In genomic region chr5:113026706-113027105, GRCm38 (mm10) we compare ENCODE assay signal across 30 mouse cellular contexts. TPM values are rescaled to one million over a fixed set of nuclear protein-coding genes. Genes with fewer than 3 reads are reported as not detected.
DNase-seq lines count a peak whose midpoint lies in the region; ATAC-seq and TF ChIP-seq lines count a peak whose summit lies in the region.
"Had no signal": no experiment of that assay in that cellular context is flagged by ENCODE, and none has a peak within 500 bp of the region (broad histone marks: within the 10 kb centered on the region; RNA-seq: fewer than 3 reads in every experiment).

No protein-coding gene starts in this region.

- no peak overlapping the region for H3K4me3 ChIP-seq in kidney, embryonic 15.5 days (replicated peaks)
- no peak overlapping the region for H3K4me3 ChIP-seq in lung, postnatal 0 days (ENCODE audit: low read depth, low read length)
- H3K4me3 ChIP-seq: embryonic facial prominence, embryonic 13.5 days; embryonic facial prominence, embryonic 15.5 days; erythroblast, embryonic 14.5 days; forebrain, embryonic 10.5 days; forebrain, embryonic 12.5 days had no signal

- no peak for TF ChIP-seq CTCF in lung, postnatal 0 days (IDR thresholded peaks at IDR 0.05)

- no peaks in the 10 kb centered on the region for H3K27me3 ChIP-seq in kidney, embryonic 15.5 days
- no peaks in the 10 kb centered on the region for H3K27me3 ChIP-seq in lung, postnatal 0 days (replicated peaks; ENCODE audit: insufficient read depth, low read length)
- H3K27me3 ChIP-seq: CH12.LX; embryonic facial prominence, embryonic 15.5 days had no signal

- no peak overlapping the region for H3K9ac ChIP-seq in kidney, embryonic 15.5 days
- no peak overlapping the region for H3K9ac ChIP-seq in lung, postnatal 0 days (replicated peaks; ENCODE audit: low read depth)
- H3K9ac ChIP-seq: embryonic facial prominence, embryonic 13.5 days; embryonic facial prominence, embryonic 15.5 days; forebrain, embryonic 12.5 days had no signal

- no peak overlapping the region for H3K4me2 ChIP-seq in kidney, embryonic 15.5 days
- H3K4me2 ChIP-seq in lung, postnatal 0 days (replicated peaks; ENCODE audit: low read depth, low read length) = no peak overlapping the region
- H3K4me2 ChIP-seq: embryonic facial prominence, embryonic 13.5 days; embryonic facial prominence, embryonic 15.5 days; forebrain, embryonic 12.5 days had no signal

- no peaks in the 10 kb centered on the region for H3K36me3 ChIP-seq in kidney, embryonic 15.5 days
- H3K36me3 ChIP-seq in lung, postnatal 0 days (ENCODE audit: insufficient read depth, low read length) = no peaks in the 10 kb centered on the region
- H3K36me3 ChIP-seq: embryonic facial prominence, embryonic 13.5 days; embryonic facial prominence, embryonic 15.5 days; forebrain, embryonic 10.5 days; forebrain, embryonic 12.5 days; G1E had no signal

- no peak for TF ChIP-seq EP300 in lung, postnatal 0 days (IDR thresholded peaks at IDR 0.05)

- WGBS in kidney, embryonic 15.5 days = 75% methylated on average over 5 of the region's 5 CpGs
- 54% methylated on average over 5 of the region's 5 CpGs for WGBS in lung, postnatal 0 days

- H3K9me3 ChIP-seq in kidney, embryonic 15.5 days (replicated peaks) = no peaks in the 10 kb centered on the region
- H3K9me3 ChIP-seq in lung, postnatal 0 days (ENCODE audit: low read length) = no peaks in the 10 kb centered on the region
- H3K9me3 ChIP-seq: embryonic facial prominence, embryonic 13.5 days; embryonic facial prominence, embryonic 15.5 days; forebrain, embryonic 10.5 days; forebrain, embryonic 12.5 days had no signal

- H3K27ac ChIP-seq in kidney, embryonic 15.5 days = no peak overlapping the region
- no peak overlapping the region for H3K27ac ChIP-seq in lung, postnatal 0 days (ENCODE audit: low read length)
- H3K27ac ChIP-seq: embryonic facial prominence, embryonic 13.5 days; embryonic facial prominence, embryonic 15.5 days; forebrain, embryonic 10.5 days had no signal

- peaks cover 17% of the 10 kb centered on the region for H3K4me1 ChIP-seq in kidney, embryonic 15.5 days
- peaks cover 3% of the 10 kb centered on the region; the same call in 1 of the 2 replicates for H3K4me1 ChIP-seq in lung, postnatal 0 days (ENCODE audit: insufficient read depth, low read depth, low read length)

- DNase-seq in thymus, adult 18-20 months = peak; percentile 43 to 61
- DNase-seq in thymus, postnatal 0 days (ENCODE audit: low spot score) = peak; percentile 44
- peak; percentile 63 for DNase-seq in thymus, postnatal 14 days
- peak; percentile 42 to 66 for DNase-seq in thymus, postnatal 36 days
- DNase-seq in frontal cortex, postnatal 25 days (ENCODE audit: low spot score in 2 of 2) = no peak
- no peak for DNase-seq in urinary bladder, postnatal 25 days (ENCODE audit: low spot score)
- no peak for DNase-seq in lung, postnatal 0 days (ENCODE audit: low spot score)
- DNase-seq: adrenal gland, adult 8-10 months; adrenal gland, postnatal 14 days; adrenal gland, postnatal 36 days; B cell, adult 2 months; cerebellum, adult 11-12 months; cerebellum, adult 2 months; cerebellum, adult 9-10 months; cerebellum, postnatal 10 days; cerebellum, postnatal 25 days; embryo, embryonic 11 days had no signal

- ATAC-seq in kidney, embryonic 15.5 days (replicated peaks; ENCODE audit: low FRiP score) = no peak
- ATAC-seq in lung, postnatal 0 days = no peak
- ATAC-seq: activated CD4-positive, CD25-positive, alpha-beta regulatory T cell, adult 4 months; CD4-positive, CD25-positive, alpha-beta regulatory T cell, adult 4 months; forebrain, embryonic 14.5 days; Patski had no signal

RNA-seq across cellular contexts. Expression of gene Grk3, which starts 11.1 kb away (rescaled TPM):
- 2.9 and 4.2 TPM in 2 replicates for polyA plus RNA-seq in thymus, postnatal 0 days (2015; fragmentation: Nextera tagmentation; extraction: Ambion mirVana)
- polyA plus RNA-seq in kidney, embryonic 15.5 days (2015; fragmentation: Nextera tagmentation; extraction: Ambion mirVana) = 10.1 and 11.9 TPM in 2 replicates
- polyA plus RNA-seq in lung, postnatal 0 days (2015; fragmentation: Nextera tagmentation; extraction: Ambion mirVana) = 13.6 and 16.4 TPM in 2 replicates
- polyA plus RNA-seq: activated CD4-positive, CD25-positive, alpha-beta regulatory T cell, adult 4 months; G1E; Patski had no signal

RNA-seq across cellular contexts. Expression of gene Crybb2, which starts 43.2 kb away (rescaled TPM):
- polyA plus RNA-seq in thymus, postnatal 0 days (2015; fragmentation: Nextera tagmentation; extraction: Ambion mirVana) = 0.26 and 0.80 TPM in 2 replicates
- polyA plus RNA-seq in kidney, embryonic 15.5 days (2015; fragmentation: Nextera tagmentation; extraction: Ambion mirVana) = not detected in 2 replicates
- polyA plus RNA-seq in lung, postnatal 0 days (2015; fragmentation: Nextera tagmentation; extraction: Ambion mirVana) = not detected in 2 replicates
- polyA plus RNA-seq: activated CD4-positive, CD25-positive, alpha-beta regulatory T cell, adult 4 months; CD4-positive, CD25-positive, alpha-beta regulatory T cell, adult 4 months; cerebellum, adult 2 months; embryonic facial prominence, embryonic 11.5 days; embryonic facial prominence, embryonic 13.5 days; embryonic facial prominence, embryonic 15.5 days; erythroblast, embryonic 14.5 days; forebrain, embryonic 10.5 days; forebrain, embryonic 12.5 days; forebrain, embryonic 14.5 days; G1E; Patski had no signal

RNA-seq across cellular contexts. Expression of gene Crybb3, which starts 54.7 kb away (rescaled TPM):
- 1.0 and 1.2 TPM in 2 replicates for polyA plus RNA-seq in thymus, postnatal 0 days (2015; fragmentation: Nextera tagmentation; extraction: Ambion mirVana)
- 1.1 and 1.2 TPM in 2 replicates for polyA plus RNA-seq in kidney, embryonic 15.5 days (2015; fragmentation: Nextera tagmentation; extraction: Ambion mirVana)
- 0.57 and 1.5 TPM in 2 replicates for polyA plus RNA-seq in lung, postnatal 0 days (2015; fragmentation: Nextera tagmentation; extraction: Ambion mirVana)
- polyA plus RNA-seq: activated CD4-positive, CD25-positive, alpha-beta regulatory T cell, adult 4 months; CD4-positive, CD25-positive, alpha-beta regulatory T cell, adult 4 months; erythroblast, embryonic 14.5 days; G1E had no signal

Comparison
In these comparisons a context has a peak if more than half of its experiments do, and no peak if none do; other contexts are left out.
1. DNase-seq: peak in thymus, adult 18-20 months (2 of 2), thymus, postnatal 0 days (single experiment), thymus, postnatal 14 days (single experiment) and thymus, postnatal 36 days (2 of 2); none in frontal cortex, postnatal 25 days (0 of 2), urinary bladder, postnatal 25 days (single experiment) and lung, postnatal 0 days (single experiment).